Mouse (Mus musculus) cerebellum, adult 11 months (tissue): ENCODE measurements at regions not wholly inside any gene's neighbourhood (a gene's known extent, or its start where the extent isn't known, plus 50 kb on each side); places are given as distances from the start of the nearest gene placed in this dataset.

ENCODE experiments used
- DNase-seq: peaks from one replicate; pipeline ENCODE4 v3.0.0; 2022

DNA sequence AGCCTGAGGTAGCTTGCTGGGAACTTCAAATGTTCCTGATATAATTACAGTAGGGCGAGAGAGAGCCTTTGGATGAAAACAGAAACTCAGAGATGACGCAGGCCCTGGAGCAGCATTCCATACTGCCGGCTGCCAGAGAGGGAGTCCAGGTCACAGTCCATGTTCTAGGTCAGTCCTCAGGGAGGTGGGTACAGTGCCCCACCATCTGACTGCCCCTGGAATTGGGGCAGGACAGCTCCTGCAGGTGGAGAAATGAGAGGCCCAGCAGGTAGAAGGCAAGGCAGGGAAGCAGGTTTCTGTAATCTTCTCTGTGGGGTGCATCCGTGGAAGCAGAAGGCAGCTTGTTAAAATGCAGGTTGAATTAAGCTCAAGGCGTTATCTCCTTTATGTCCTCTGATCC is 94.5 kb upstream of the 4930596D02Rik start:
- DNase-seq: peak; percentile 20

DNA sequence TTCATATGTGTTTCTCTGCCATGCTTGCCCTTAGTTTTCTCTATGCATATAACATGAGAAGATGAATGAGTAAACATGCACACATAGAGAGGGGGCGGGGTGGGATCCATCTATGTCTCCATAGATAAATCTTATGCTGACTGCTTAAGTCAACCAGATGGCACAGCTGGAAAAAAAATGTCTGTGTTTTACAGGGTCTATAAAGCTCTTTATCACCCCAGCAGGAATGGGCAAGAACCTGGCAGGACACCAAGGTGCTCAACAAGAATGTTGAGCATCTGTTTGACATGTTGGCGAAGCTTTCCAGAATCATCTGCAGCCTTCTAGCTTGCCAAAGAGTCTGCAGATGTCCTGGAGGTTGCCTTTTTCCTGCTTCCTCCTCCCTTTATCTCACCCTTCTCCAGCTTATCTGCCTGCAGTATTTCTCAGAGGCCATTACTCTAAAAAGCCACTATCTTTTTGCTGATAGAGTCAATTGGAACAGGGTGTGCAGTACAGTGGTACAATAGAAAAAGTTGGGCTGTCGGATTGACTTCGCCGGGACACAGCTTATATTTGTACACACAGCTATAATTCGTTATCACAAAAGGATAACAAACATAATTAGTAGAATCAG is 73.0 kb upstream of the 4930596D02Rik start:
- no peak for DNase-seq

GRCm38 (mm10) chr14:35874265-35874664 is 62.5 kb upstream of the 4930596D02Rik start:
- DNase-seq: no peak
